Mouse (Mus musculus) Patski (cell line): Measurements from ENCODE around the gene Npepl1. TPM values are rescaled to one million over a fixed set of nuclear protein-coding genes. Genes with fewer than 3 reads are reported as not detected.

Experiments used
- ATAC-seq: fragments of 100-300 bp; one replicate; pipeline ENCODE4 v1.8.0; 2021
- CTCF ChIA-PET: fragments of 350-600 bp; sonication (Branson Sonifier 250); formaldehyde crosslinking; loops from one replicate; lab custom pipeline; 2022; ENCODE audit warnings: inconsistent platforms; lab: Charles Lee
- POLR2A ChIA-PET: fragments of 350-600 bp; sonication (Branson Sonifier 250); formaldehyde crosslinking; loops from one replicate; lab custom pipeline; 2022; ENCODE audit warnings: antibody characterized with exemption, inconsistent platforms; lab: Charles Lee
- DNase-seq: peaks from one replicate; pipeline ENCODE4 v3.0.0-alpha.2; 2011; ENCODE audit warnings: low read depth, low spot score
- H3K27me3 ChIP-seq: fragments of 371-371 bp; one replicate; pipeline ENCODE4 v1.5.1; 2021
- CTCF ChIP-seq: fragments of 100-300 bp; IDR thresholded peaks from one replicate; pipeline ENCODE4 v1.5.1; 2021
- in situ Hi-C: fragments of 300-500 bp; cut with MboI; formaldehyde crosslinking; loops from 3 replicates; pipeline ENCODE4 v1.11.1; 2018; ENCODE audit warnings: low pct_unique_long_range_greater_than_20kb, mixed read lengths
- polyA plus RNA-seq: library from polyadenylated mRNA; unstranded; gene quantifications from one replicate; pipeline ENCODE4 v1.2.3, GENCODE M21; 2021

The Npepl1 gene
- polyA plus RNA-seq, 1 experiment from 2014 or later = 0.59 TPM

- ATAC-seq (no peak), DNase-seq (no peak)
- H3K27me3 ChIP-seq = no peaks in the 10 kb centered on the region
- in situ Hi-C loops = no loop called here
- CTCF ChIA-PET = no interaction called here
- POLR2A ChIA-PET = no interaction called here
- TF ChIP-seq CTCF = no peak
Observed at GRCm38 (mm10) chr2:174103527-174103926, 6.6 kb upstream of the Npepl1 start.

- TF ChIP-seq CTCF = no peak
- ChIA-PET POLR2A (interaction anchor here (0.6 kb wide), 1 partner anchor 10 kb away, joined by 5 read pairs; no protein-coding TSS in a partner anchor), CTCF (interaction anchor here (0.9 kb wide), 1 partner anchor 24 kb away, joined by 3 read pairs; no protein-coding TSS in a partner anchor)
- ATAC-seq = no peak
- no peaks in the 10 kb centered on the region for H3K27me3 ChIP-seq
- no peak for DNase-seq
- in situ Hi-C loops = no loop called here
Observed at GRCm38 (mm10) chr2:174107375-174107774, 2.8 kb upstream of the Npepl1 start.

GRCm38 (mm10) chr2:174110783-174111549, 817 bp downstream of the Npepl1 start:
- POLR2A ChIA-PET = no interaction called here
- in situ Hi-C loops = no loop called here

GRCm38 (mm10) chr2:174112931-174113330, 2.8 kb downstream of the Npepl1 start:
- TF ChIP-seq CTCF = no peak
- ChIA-PET POLR2A (no interaction called here), CTCF (interaction anchor here (2.0 kb wide), 1 partner anchor 11 kb away, joined by 7 read pairs; no protein-coding TSS in a partner anchor)
- DNase-seq = no peak
- in situ Hi-C loops = no loop called here
- no peak for ATAC-seq
- H3K27me3 ChIP-seq = no peaks in the 10 kb centered on the region

More at GRCm38 (mm10) chr2:174110783-174111549, 817 bp downstream of the Npepl1 start:
- H3K27me3 ChIP-seq = no peaks in the 10 kb centered on the region
- TF ChIP-seq CTCF = no peak
- ATAC-seq (no peak), DNase-seq (no peak)
- CTCF ChIA-PET = no interaction called here

- CTCF ChIA-PET = interaction anchor here (2.0 kb wide), 1 partner anchor 12 kb away, joined by 7 read pairs; no protein-coding TSS in a partner anchor
- in situ Hi-C loops = no loop called here
- no peak for ATAC-seq
- H3K27me3 ChIP-seq = no peaks in the 10 kb centered on the region
- POLR2A ChIA-PET = no interaction called here
- no peak for TF ChIP-seq CTCF
- peak; percentile 37 for DNase-seq
Observed at GRCm38 (mm10) chr2:174114148-174114864, 4.2 kb downstream of the Npepl1 start.

- peak; percentile 94 for DNase-seq
- ChIA-PET POLR2A (interaction anchor here (0.5 to 0.8 kb wide), 2 partner anchors 42 to 346 kb away, joined by 3 to 4 read pairs; no protein-coding TSS in a partner anchor), CTCF (no interaction called here)
- in situ Hi-C loops = no loop called here
- no peak for TF ChIP-seq CTCF
- no peaks in the 10 kb centered on the region for H3K27me3 ChIP-seq
- peak; percentile 99 for ATAC-seq
Observed at GRCm38 (mm10) chr2:174116929-174117328, 6.8 kb downstream of the Npepl1 start.

GRCm38 (mm10) chr2:174118141-174118540, 8.0 kb downstream of the Npepl1 start:
- DNase-seq (no peak), ATAC-seq (no peak)
- ChIA-PET POLR2A (interaction anchor here (0.5 kb wide), 1 partner anchor 103 kb away, joined by 3 read pairs; no protein-coding TSS in a partner anchor), CTCF (no interaction called here)
- in situ Hi-C loops = no loop called here
- TF ChIP-seq CTCF = no peak
- H3K27me3 ChIP-seq = no peaks in the 10 kb centered on the region

- in situ Hi-C loops = no loop called here
- H3K27me3 ChIP-seq = no peaks in the 10 kb centered on the region
- no peak for TF ChIP-seq CTCF
- POLR2A ChIA-PET = no interaction called here
- no peak for ATAC-seq
- CTCF ChIA-PET = interaction anchor here (1.2 kb wide), 1 partner anchor 108 kb away, joined by 4 read pairs; no protein-coding TSS in a partner anchor
- DNase-seq = no peak
Observed at GRCm38 (mm10) chr2:174119259-174119658, 9.1 kb downstream of the Npepl1 start.

GRCm38 (mm10) chr2:174120631-174121030, 10.5 kb downstream of the Npepl1 start:
- H3K27me3 ChIP-seq = no peaks in the 10 kb centered on the region
- ATAC-seq (no peak), DNase-seq (no peak)
- in situ Hi-C loops = no loop called here
- ChIA-PET POLR2A (no interaction called here), CTCF (no interaction called here)
- TF ChIP-seq CTCF = no peak

GRCm38 (mm10) chr2:174121411-174121947, 11.3 kb downstream of the Npepl1 start:
- CTCF ChIA-PET = interaction anchor here (0.5 to 0.9 kb wide), 2 partner anchors 22 to 295 kb away, joined by 3 read pairs; no protein-coding TSS in a partner anchor
- no peaks in the 10 kb centered on the region for H3K27me3 ChIP-seq
- ATAC-seq = no peak
- POLR2A ChIA-PET = no interaction called here
- in situ Hi-C loops = no loop called here
- no peak for TF ChIP-seq CTCF
- no peak for DNase-seq
